Mouse (Mus musculus) sigmoid colon, adult 10 weeks (tissue): Measurements from ENCODE around the gene Stk10. TPM values are rescaled to one million over a fixed set of nuclear protein-coding genes. Genes with fewer than 3 reads are reported as not detected.

ENCODE experiments used
- polyA plus RNA-seq: library from polyadenylated mRNA; stranded (reverse); fragments of 350-450 nt; fragmentation: Illumina TruSeq; extraction: RNeasy Lipid Tissue Mini Kit (QIAGEN cat#74804); gene quantifications from one replicate; pipeline ENCODE4 v1.2.3, GENCODE M21; 2014; ENCODE audit warnings: low read depth, low replicate concordance

Gene Stk10
- 2.6 TPM for polyA plus RNA-seq

GRCm38 (mm10) chr11:32532765-32533481, at the start of gene Stk10:
Stk10 (plus strand) TSS chr11:32533305.

GRCm38 (mm10) chr11:32531871-32532764, 987 bp upstream of the Stk10 start, which contains the start of gene Efcab9:
Efcab9 (minus strand) TSS chr11:32532081.

GRCm38 (mm10) chr11:32642249-32642876, 109.3 kb downstream of the Stk10 start, which contains the start of gene Fbxw11:
Fbxw11 (plus strand) TSS chr11:32642724.

Other genes with a start within 250 kb of the Stk10 start
- gene Hba-a1, start 249.8 kb upstream of the Stk10 start, polyA plus RNA-seq: not detected
- not detected for gene Hbq1b, start 246.3 kb upstream of the Stk10 start, polyA plus RNA-seq
- gene Hba-a2, start 236.8 kb upstream of the Stk10 start, polyA plus RNA-seq: 57.1 TPM
- gene Hbq1a, start 233.2 kb upstream of the Stk10 start, polyA plus RNA-seq: not detected
- 2.2 TPM for gene Sh3pxd2b, start 185.5 kb upstream of the Stk10 start, polyA plus RNA-seq
- 3.7 TPM for gene Ubtd2, start 77.9 kb upstream of the Stk10 start, polyA plus RNA-seq
- gene Efcab9, start 1.2 kb upstream of the Stk10 start, polyA plus RNA-seq: not detected
- gene Fbxw11, start 109.4 kb downstream of the Stk10 start, polyA plus RNA-seq: 80.9 TPM